Mouse (Mus musculus): Measurements from ENCODE around the gene Btd. TPM values are rescaled to one million over a fixed set of nuclear protein-coding genes. Genes with fewer than 3 reads are reported as not detected.

Gene Btd
- total RNA-seq, 2 experiments from 2014 or later = 43.9 to 48.6 TPM

GRCm38 (mm10) chr14:31645920-31646319 lies 5.1 kb downstream of the Btd start:
- DNase-seq = no peak

GRCm38 (mm10) chr14:31647991-31648390 lies 7.2 kb downstream of the Btd start:
- DNase-seq = no peak

- no peak for DNase-seq
These were observed 9.5 kb downstream of the Btd start for GRCm38 (mm10) chr14:31650347-31650746.

DNA sequence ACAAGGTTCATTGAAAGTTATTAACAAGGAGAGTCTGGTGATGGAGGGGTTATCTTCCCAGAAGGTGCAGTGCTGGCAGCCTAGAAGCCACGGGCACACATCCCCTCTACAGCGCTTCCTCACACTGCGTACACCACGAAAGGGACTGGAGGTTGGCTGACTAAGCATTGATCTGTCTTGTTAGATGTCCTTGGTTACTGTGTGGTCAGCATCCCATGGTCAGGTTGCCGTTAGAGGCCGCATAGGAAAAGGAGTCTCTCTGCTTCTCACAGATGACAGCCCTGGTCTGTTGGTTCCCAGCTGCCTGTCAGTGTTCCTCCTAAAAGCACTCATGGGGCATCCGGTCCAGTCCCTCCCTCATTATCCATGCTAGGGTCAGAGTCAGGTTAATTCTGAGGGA lies 10.4 kb downstream of the Btd start:
- DNase-seq = no peak

GRCm38 (mm10) chr14:31652106-31652505 lies 11.3 kb downstream of the Btd start:
- no peak for DNase-seq

DNA sequence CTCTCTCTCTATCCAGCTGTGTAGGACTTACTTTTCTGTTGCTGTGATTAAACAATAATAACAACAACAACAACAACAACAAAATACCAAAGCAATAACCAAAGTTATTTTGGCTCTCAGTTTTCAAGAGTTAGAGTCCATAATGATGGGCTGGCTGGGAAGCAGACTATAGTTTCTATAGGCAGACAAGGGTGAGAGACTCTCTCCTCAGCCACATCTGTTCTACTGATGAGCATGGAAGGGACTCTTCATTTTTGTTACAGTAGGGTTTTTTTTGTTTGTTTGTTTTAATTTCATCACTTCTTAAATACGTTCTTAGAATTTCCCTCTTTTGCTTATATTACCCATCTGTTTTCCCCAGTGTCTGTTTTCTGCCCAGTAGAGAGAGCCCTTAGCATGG lies 11.8 kb downstream of the Btd start:
- DNase-seq = no peak

- no peak for DNase-seq
These were observed 12.5 kb downstream of the Btd start for GRCm38 (mm10) chr14:31653101-31653875.

DNA sequence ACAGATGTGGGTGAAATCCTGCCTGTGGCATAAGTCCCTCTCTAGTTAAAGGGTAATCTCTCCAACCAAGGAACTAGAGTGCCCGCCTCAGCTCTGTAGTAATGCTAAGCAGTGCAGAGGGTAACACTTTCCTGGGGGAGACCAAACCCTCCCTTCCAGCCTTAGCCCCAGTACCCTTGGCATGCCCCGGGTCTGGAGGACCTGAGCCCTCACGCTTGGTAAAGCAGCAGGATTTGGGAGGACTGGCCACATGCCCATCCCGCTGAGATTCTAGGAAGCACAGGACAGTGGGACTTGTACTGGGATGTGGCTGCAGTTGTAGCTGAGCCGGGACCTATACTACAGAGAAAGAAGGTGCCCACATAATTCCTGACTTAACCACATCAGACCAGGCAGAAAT lies 14.0 kb downstream of the Btd start:
- DNase-seq = no peak

GRCm38 (mm10) chr14:31655406-31655805 lies 14.6 kb downstream of the Btd start:
- no peak for DNase-seq

DNA sequence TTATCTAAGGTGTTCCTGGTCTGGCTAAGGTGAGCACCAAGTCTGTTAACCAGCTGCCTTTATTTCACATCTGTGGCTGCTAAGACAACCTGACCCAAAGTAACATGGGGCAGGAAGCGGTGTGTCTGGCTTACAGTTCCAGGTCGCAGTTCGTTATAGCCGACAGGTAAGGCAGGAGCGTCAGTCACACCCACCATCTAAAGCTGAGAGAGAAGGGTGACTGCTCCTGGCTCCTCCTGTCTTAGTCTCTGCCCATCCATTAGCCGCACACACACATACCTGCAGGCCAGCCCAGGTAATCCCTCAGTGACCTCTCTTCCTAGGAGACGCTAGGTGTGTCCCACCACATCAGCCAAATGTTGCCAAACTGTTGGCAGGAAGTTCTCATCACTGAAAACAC lies 15.6 kb downstream of the Btd start:
- DNase-seq = no peak

- DNase-seq = peak; percentile 83
These were observed 16.2 kb downstream of the Btd start for GRCm38 (mm10) chr14:31656857-31657645.

GRCm38 (mm10) chr14:31658126-31658680 lies 17.4 kb downstream of the Btd start:
- DNase-seq = no peak

DNA sequence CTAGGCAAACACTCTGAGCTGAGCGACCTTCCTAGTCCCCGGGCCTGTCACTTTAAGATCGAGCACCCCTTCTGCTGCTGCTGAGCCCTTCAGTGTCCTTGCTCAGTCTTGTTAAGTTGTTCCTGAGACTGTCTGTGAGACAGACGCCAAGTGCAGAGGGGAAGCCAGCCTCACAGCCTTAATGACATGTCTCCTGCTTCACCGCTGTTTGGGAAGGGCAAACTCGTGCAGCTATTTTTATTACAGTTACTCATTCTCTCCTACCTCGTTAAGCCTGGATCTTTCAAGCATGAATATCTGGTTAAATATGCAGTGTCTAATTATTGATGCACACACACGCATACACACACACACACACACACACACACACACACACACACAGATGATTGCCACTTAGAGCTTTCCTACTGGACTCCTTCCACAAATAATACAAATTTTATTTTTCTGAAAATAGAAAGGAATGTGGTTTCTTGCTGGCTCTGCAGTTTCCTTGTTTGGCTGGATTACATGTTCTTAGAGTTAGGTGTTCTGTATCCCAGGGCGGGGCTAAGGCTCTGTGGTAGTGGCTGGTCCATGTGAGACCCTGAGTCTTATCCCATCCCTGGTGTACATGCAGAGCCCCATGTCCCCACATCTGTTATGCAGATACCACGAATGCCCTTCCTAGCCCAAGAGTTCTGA lies 18.8 kb downstream of the Btd start:
- peak; percentile 69 for DNase-seq

DNA sequence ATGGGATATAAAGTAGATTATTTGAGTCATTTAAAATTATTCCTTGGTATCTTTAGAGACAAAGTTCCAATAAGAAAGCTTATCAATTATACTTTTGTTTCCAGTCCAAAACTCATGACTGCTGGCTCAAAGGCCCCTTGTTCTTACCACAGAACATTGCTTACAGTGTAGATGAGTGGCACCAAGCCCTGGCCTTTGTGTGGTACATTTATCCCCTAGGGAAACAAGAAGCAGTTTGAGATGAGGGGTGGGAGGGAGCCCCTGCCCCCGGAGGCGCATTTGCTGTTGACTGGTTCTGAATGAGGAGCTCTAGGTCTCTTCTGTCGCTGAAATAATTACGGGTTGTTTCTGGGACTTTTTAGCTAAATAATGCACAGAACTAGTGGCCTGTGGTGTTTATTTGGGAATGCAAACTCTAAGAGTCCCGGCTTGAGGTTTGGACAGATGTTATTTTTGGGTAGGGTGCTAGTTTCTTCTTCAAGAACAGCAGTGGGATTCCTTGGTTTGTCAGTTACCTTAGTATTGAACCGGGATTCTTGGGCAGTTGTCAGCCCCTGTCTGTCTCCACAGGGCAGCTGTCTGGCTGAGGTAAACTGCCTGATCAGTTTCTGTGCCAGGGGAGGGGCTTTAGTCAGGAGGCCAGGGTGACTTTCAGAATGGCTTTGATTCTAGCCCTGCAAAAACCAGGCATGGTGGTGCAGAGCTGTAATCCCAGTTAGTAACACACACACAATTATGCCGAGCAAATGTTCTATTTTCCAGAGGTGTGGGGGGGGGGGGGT lies 19.7 kb downstream of the Btd start:
- DNase-seq = no peak

DNA sequence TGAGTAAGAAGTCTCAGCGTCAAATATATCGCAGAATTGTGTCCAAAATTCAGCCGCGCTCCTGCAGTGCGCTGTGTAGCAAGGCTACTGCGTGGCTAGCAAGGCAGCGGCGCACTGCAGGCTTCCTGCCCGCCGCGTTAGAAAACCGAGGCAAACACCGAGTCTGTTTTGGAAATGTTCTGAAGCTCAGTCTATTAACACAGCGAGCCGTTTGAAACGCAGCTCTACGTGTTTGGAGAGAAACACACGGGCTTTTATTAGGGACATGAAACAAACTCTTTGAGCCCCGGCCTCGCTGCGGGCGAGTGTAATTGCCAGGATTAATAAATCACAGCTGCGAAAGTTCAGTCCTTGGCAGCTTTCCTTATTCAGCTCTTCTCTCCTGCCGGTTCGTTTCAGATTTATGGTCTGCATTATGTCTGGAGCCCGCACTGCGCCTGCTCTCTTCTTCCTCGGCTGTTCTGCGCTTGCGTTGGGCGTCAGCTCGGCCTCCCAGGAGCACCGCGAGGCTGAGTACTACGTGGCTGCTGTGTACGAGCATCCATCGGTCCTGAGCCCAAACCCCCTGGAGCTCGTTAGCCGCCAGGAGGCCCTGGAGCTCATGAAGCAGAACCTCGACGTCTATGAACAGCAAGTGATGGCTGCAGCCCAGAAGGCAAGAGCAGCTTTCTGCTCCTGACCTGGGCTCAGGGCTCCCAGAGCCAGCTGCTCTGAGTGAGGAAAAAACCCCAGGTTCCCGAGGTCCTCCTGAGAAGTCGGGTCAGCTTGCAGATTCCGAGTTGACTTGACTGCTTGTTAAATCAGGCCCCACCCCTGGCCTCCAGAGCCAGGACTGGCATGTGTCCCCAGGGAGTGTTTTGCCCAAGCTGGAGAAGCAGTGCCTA lies 21.1 kb downstream of the Btd start:
- peak; percentile 89 for DNase-seq

GRCm38 (mm10) chr14:31662555-31663211 lies 21.9 kb downstream of the Btd start:
- DNase-seq = peak; percentile 64

DNA sequence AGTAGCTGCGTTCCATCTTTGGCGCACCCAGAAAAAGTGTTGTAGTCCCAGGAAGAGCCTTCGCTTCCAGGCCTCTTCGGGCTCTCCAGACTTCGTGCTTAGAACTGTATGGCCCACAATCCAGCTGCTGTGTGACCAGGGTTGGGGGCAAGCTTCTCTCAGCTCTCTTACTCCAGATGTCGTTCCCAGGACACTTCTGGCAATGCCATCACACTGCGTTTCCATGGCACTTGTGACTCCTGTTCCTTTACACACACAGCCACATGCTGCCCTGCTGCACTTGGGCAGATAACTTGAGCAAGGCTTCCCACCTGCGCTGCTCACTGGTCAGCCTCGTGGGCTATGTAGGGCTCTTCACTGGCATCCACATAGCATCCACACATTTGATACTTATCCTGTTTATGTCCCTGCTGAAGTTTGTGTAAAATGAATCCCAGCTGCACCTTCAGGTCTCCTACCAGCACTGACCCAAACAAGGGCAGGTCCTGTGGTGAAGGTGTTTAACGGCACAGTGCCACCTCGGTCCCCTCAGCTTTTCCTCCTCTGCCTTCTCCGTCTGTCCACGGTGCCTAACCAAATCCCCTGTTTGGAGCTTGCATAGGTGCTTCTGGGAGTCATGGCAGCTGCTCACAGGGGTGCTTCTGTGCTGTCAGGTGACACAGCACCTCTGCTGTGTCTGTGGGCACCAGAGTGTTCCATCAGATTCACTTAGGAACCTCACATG lies 22.7 kb downstream of the Btd start:
- no peak for DNase-seq

DNA sequence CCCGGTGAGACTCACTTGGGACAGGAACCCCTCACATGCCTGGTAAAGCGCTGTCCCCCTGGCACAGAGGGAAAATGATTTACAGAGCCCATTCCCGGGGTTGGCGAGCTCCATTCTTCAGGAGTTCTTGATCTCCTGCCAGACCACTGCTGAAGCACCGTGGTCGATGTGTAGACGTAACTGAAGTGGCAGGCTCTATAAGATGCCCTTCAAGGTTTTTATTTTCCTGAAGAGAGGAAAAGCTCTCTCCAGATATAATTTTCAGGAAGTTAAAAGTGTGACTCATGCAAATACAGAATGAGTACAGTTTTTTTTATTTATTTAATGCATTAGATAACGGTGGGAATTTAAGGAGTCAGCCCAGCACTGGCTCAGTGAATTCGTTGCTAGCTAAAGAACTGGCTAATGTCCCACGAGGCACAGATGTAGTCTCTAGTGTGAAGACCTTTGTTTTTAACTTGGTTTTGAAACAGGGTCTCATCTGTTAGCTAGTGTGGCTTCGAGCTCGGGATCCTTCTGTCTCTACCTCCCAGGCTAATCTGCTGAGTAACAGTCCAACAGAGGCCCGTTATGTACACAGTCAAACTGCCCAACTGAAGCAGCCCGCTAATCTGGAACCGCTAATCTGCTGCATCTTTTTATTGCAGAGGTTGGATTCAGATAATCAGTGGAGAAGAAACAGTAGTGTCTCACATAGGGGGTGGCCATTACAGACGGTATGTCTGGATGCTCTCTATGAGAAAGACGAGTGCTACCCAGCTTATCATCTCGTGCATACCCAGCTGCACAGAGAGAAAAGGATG lies 23.5 kb downstream of the Btd start:
- DNase-seq = no peak

Measured in adrenal gland, postnatal 10 days (tissue).